Mouse (Mus musculus) stomach, embryonic 16.5 days (tissue): ENCODE data around the gene Clmn. TPM values are rescaled to one million over a fixed set of nuclear protein-coding genes. Genes with fewer than 3 reads are reported as not detected.

Source experiments
- ATAC-seq: fragments of 200-750 bp; cut with Nextera tagmentation; 2 replicates; pipeline ENCODE4 v1.8.0; 2017; ENCODE audit warnings: moderate number of reproducible peaks, moderate TSS enrichment; ENCODE audit not compliant: insufficient read depth, low FRiP score
- H3K27ac ChIP-seq: fragments of 300-500 bp; sonication (generic); 2 replicates; pipeline ENCODE4 v1.5.1; 2014; ENCODE audit warnings: low read length
- H3K27me3 ChIP-seq: fragments of 300-500 bp; sonication (generic); 2 replicates; pipeline ENCODE4 v1.6.1; 2014; ENCODE audit warnings: low read length, control low read depth, mixed read lengths; ENCODE audit not compliant: control insufficient read depth, insufficient read depth
- H3K36me3 ChIP-seq: fragments of 300-500 bp; sonication (generic); 2 replicates; pipeline ENCODE4 v1.6.1; 2014; ENCODE audit warnings: low read length; ENCODE audit not compliant: control insufficient read depth, insufficient read depth
- H3K4me1 ChIP-seq: fragments of 300-500 bp; sonication (generic); 2 replicates; pipeline ENCODE4 v1.6.1; 2014; ENCODE audit warnings: low read length, control low read depth, mixed read lengths; ENCODE audit not compliant: control insufficient read depth, insufficient read depth
- H3K4me2 ChIP-seq: fragments of 300-500 bp; sonication (generic); 2 replicates; pipeline ENCODE4 v1.6.1; 2014; ENCODE audit warnings: low read depth, low read length, mixed read lengths
- H3K4me3 ChIP-seq: fragments of 300-500 bp; sonication (generic); replicated peaks from 2 replicates; pipeline ENCODE4 v1.5.1; 2014; ENCODE audit warnings: mild to moderate bottlenecking, low read length
- H3K9ac ChIP-seq: fragments of 300-500 bp; sonication (generic); 2 replicates; pipeline ENCODE4 v1.6.1; 2014; ENCODE audit warnings: low read length
- H3K9me3 ChIP-seq: fragments of 300-500 bp; sonication (generic); replicated peaks from 2 replicates; pipeline ENCODE4 v1.6.1; 2016; ENCODE audit warnings: low read length, control low read depth; ENCODE audit not compliant: control insufficient read depth
- WGBS: fragments of 180-500 bp; shearing (Covaris S2); extraction: QIAGEN DNeasy Blood & Tissue Kit; methylation state at CpG from one replicate; pipeline ENCODE4 v1.1.7; 2014; 5-methylcytosine and 5-hydroxymethylcytosine counted together
- polyA plus RNA-seq: library from polyadenylated mRNA; unstranded; fragments of >200 nt; fragmentation: Nextera tagmentation; extraction: Ambion mirVana; gene quantifications from 2 replicates; pipeline ENCODE4 v1.2.1, GENCODE M21; 2015

Gene Clmn
- polyA plus RNA-seq, 1 experiment from 2014 or later: 2.3 TPM

- Histone ChIP-seq H3K4me3 (no peak overlapping the region), H3K36me3 (no peaks in the 10 kb centered on the region), H3K9ac (no peak overlapping the region), H3K4me2 (no peak overlapping the region), H3K27me3 (no peaks in the 10 kb centered on the region), H3K27ac (no peak overlapping the region), H3K4me1 (peaks cover 18% of the 10 kb centered on the region), H3K9me3 (no peaks in the 10 kb centered on the region)
- WGBS: 85% methylated on average over 2 of the region's 2 CpGs
- no peak for ATAC-seq
Observed at GRCm38 (mm10) chr12:104854826-104855225, 10.1 kb downstream of the Clmn start.

DNA sequence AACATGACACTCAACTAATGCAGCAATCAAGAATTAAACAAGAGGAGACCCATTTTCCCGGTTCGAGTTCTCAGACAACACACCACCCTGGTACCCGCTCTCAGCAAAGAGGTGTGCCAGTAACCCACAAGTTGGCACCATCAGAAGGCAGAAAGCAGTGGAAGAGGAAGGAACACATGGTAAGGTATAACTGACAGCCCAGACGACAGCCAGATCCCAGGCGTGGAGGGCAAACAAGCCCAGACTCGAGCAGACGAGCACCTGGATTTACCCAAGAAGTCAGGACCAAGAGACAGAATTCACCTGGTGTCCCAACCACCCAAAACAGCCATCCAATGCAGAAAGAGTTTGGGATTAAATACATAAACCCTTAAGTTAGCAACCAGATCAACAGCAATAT lies 11.5 kb downstream of the Clmn start:
- H3K27ac ChIP-seq: no peak overlapping the region

DNA sequence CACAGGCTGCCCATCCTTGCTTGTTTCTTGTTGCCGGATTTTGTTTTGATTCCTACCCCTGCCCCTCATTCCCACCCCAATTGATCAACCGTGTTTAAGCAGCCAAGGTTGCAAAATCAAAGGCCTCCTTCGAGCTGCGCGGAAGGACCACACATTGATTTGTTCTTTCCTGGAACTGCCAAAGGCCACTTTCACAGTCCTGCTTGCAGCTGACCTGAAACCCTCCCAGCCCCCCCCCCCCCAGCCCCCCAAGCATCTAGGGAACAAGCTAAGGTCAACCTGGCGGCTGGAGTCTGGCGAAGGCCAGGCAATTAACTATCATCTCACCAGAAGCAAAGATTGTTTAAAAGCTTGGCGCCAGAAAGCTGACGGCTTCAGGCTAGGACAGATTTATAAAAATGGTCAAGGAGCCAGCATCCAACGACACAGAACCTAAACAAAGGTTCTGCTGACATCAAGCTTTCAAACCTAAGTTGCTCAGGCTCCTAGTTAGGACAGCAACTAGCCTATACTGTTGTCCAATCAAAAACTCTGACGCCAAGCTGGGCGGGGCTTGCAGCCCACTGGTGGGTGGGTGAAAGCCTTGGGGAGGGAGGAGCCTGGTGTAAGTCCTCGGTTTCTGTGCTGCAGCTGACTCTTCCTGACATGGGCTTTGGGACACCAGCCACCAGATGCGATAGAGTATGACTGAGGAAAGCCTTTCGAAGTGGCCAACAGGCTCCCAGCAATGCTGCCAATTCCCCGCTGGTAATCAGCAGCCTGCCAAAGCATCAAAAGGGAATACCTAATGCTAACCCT lies 13.0 kb downstream of the Clmn start:
- peak overlapping the region; percentile 45 for H3K4me2 ChIP-seq
- no peaks in the 10 kb centered on the region for H3K36me3 ChIP-seq
- H3K4me1 ChIP-seq: peaks cover 12% of the 10 kb centered on the region; the same call in 1 of the 2 replicates
- 15% methylated on average over 16 of the region's 16 CpGs for WGBS
- ATAC-seq: peak; percentile 89
- no peak overlapping the region for H3K27ac ChIP-seq
- no peaks in the 10 kb centered on the region for H3K27me3 ChIP-seq
- peak overlapping the region; percentile 7; the same call in 1 of the 2 replicates for H3K4me3 ChIP-seq
- no peaks in the 10 kb centered on the region for H3K9me3 ChIP-seq
- 0 out of 2 replicates have a peak overlapping the region, but pooled peaks have one; percentile 17 for H3K9ac ChIP-seq

More for the DNA sequence above, 11.5 kb downstream of the Clmn start:
- H3K4me2 ChIP-seq: no peak overlapping the region
- no peaks in the 10 kb centered on the region for H3K36me3 ChIP-seq
- no peak for ATAC-seq
- no peak overlapping the region for H3K4me3 ChIP-seq
- no peaks in the 10 kb centered on the region for H3K9me3 ChIP-seq
- no peak overlapping the region for H3K9ac ChIP-seq
- no peaks in the 10 kb centered on the region for H3K27me3 ChIP-seq
- H3K4me1 ChIP-seq: peaks cover 12% of the 10 kb centered on the region; the same call in 1 of the 2 replicates
- WGBS: 73% methylated on average over 7 of the region's 7 CpGs

- H3K27ac ChIP-seq: no peak overlapping the region
- no peak overlapping the region for H3K4me2 ChIP-seq
- ATAC-seq: no peak
- peaks cover 16% of the 10 kb centered on the region; the same call in 1 of the 2 replicates for H3K4me1 ChIP-seq
- WGBS: 78% methylated on average over 7 of the region's 7 CpGs
- H3K36me3 ChIP-seq: no peaks in the 10 kb centered on the region
- no peak overlapping the region for H3K9ac ChIP-seq
- H3K27me3 ChIP-seq: no peaks in the 10 kb centered on the region
- H3K4me3 ChIP-seq: no peak overlapping the region
- no peaks in the 10 kb centered on the region for H3K9me3 ChIP-seq
Observed at GRCm38 (mm10) chr12:104850119-104850518, 14.8 kb downstream of the Clmn start.

- Histone ChIP-seq H3K9me3 (no peaks in the 10 kb centered on the region), H3K9ac (no peak overlapping the region), H3K4me1 (peaks cover 23% of the 10 kb centered on the region), H3K27me3 (no peaks in the 10 kb centered on the region), H3K4me2 (no peak overlapping the region), H3K4me3 (no peak overlapping the region), H3K27ac (no peak overlapping the region), H3K36me3 (no peaks in the 10 kb centered on the region)
- WGBS: 85% methylated on average over 9 of the region's 9 CpGs
- ATAC-seq: no peak
Observed at GRCm38 (mm10) chr12:104848667-104849066, 16.2 kb downstream of the Clmn start.

DNA sequence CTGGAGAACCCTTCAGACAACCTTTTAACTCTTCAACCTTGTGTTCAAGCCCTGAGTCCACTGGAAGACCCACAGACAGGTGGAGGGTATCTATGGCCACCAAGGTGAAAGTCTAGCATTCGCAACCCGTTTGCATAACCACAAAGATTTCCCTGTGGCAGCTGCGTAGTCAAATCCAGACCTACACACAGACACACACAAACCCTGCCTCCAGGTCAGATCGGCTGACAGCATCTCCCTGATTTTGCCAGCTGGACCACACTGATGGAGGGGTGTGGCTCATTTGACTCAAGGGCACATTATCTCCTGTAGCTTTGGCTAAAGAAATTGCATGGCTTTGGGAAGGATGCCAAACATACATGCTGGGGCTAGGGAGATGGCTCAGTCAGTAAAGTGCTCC lies 17.6 kb downstream of the Clmn start:
- H3K9ac ChIP-seq: no peak overlapping the region
- WGBS: 85% methylated on average over 4 of the region's 4 CpGs
- no peaks in the 10 kb centered on the region for H3K27me3 ChIP-seq
- no peak for ATAC-seq
- no peaks in the 10 kb centered on the region for H3K36me3 ChIP-seq
- H3K27ac ChIP-seq: no peak overlapping the region
- H3K4me1 ChIP-seq: peaks cover 18% of the 10 kb centered on the region
- no peak overlapping the region for H3K4me2 ChIP-seq
- H3K4me3 ChIP-seq: no peak overlapping the region
- no peaks in the 10 kb centered on the region for H3K9me3 ChIP-seq

GRCm38 (mm10) chr12:104845707-104846106 lies 19.2 kb downstream of the Clmn start:
- ATAC-seq: peak; percentile 82; the same call in 1 of the 2 replicates
- 1% methylated on average over 11 of the region's 11 CpGs for WGBS
- Histone ChIP-seq H3K27ac (peak overlapping the region; percentile 65), H3K4me3 (peak overlapping the region; percentile 40), H3K9me3 (no peaks in the 10 kb centered on the region), H3K27me3 (no peaks in the 10 kb centered on the region), H3K4me2 (peak overlapping the region; percentile 62), H3K4me1 (peaks cover 13% of the 10 kb centered on the region; the same call in 1 of the 2 replicates), H3K9ac (peak overlapping the region; percentile 64), H3K36me3 (no peaks in the 10 kb centered on the region)

GRCm38 (mm10) chr12:104844989-104845388 lies 19.9 kb downstream of the Clmn start:
- Histone ChIP-seq H3K9ac (0 out of 2 replicates have a peak overlapping the region, but pooled peaks have one; percentile 64), H3K4me2 (peak overlapping the region; percentile 62; the same call in 1 of the 2 replicates), H3K27ac (peak overlapping the region; percentile 65), H3K36me3 (no peaks in the 10 kb centered on the region), H3K4me1 (peaks cover 13% of the 10 kb centered on the region; the same call in 1 of the 2 replicates), H3K27me3 (no peaks in the 10 kb centered on the region), H3K9me3 (no peaks in the 10 kb centered on the region), H3K4me3 (no peak overlapping the region)
- no peak for ATAC-seq
- 60% methylated on average over 4 of the region's 4 CpGs for WGBS

GRCm38 (mm10) chr12:104844279-104844678 lies 20.6 kb downstream of the Clmn start:
- 0 out of 2 replicates have a peak, but pooled peaks have one; percentile 41 for ATAC-seq
- H3K4me3 ChIP-seq: no peak overlapping the region
- 73% methylated on average over 4 of the region's 4 CpGs for WGBS
- H3K4me1 ChIP-seq: peaks cover 13% of the 10 kb centered on the region; the same call in 1 of the 2 replicates
- H3K36me3 ChIP-seq: no peaks in the 10 kb centered on the region
- no peaks in the 10 kb centered on the region for H3K27me3 ChIP-seq
- peak overlapping the region; percentile 65; the same call in 1 of the 2 replicates for H3K27ac ChIP-seq
- H3K9me3 ChIP-seq: no peaks in the 10 kb centered on the region
- no peak overlapping the region for H3K9ac ChIP-seq
- H3K4me2 ChIP-seq: no peak overlapping the region
